Mouse (Mus musculus) forebrain, embryonic 10.5 days (tissue): ENCODE data around the gene Maob. TPM values are rescaled to one million over a fixed set of nuclear protein-coding genes. Genes with fewer than 3 reads are reported as not detected.

Experiments
- DNase-seq: peaks from one replicate; pipeline ENCODE4 v3.0.0-alpha.2; 2017; ENCODE audit warnings: low spot score; ENCODE audit errors: extremely low spot score
- H3K27ac ChIP-seq: fragments of 300-500 bp; sonication (generic); 2 replicates; pipeline ENCODE4 v1.5.1; 2016; ENCODE audit warnings: mild to moderate bottlenecking
- H3K27me3 ChIP-seq: fragments of 300-500 bp; sonication (generic); 2 replicates; pipeline ENCODE4 v1.6.1; 2016; ENCODE audit warnings: mild to moderate bottlenecking; ENCODE audit not compliant: poor library complexity, severe bottlenecking
- H3K36me3 ChIP-seq: fragments of 300-500 bp; sonication (generic); replicated peaks from 2 replicates; pipeline ENCODE4 v1.6.1; 2016; ENCODE audit warnings: mild to moderate bottlenecking, moderate library complexity
- H3K4me1 ChIP-seq: fragments of 300-500 bp; sonication (generic); 2 replicates; pipeline ENCODE4 v1.6.1; 2016
- H3K4me3 ChIP-seq: fragments of 300-500 bp; sonication (generic); 2 replicates; pipeline ENCODE4 v1.5.1; 2016; ENCODE audit warnings: mild to moderate bottlenecking, moderate library complexity
- H3K9me3 ChIP-seq: fragments of 300-500 bp; sonication (generic); 2 replicates; pipeline ENCODE4 v1.6.1; 2016; ENCODE audit warnings: mild to moderate bottlenecking, moderate library complexity
- WGBS: fragments of 180-500 bp; shearing (Covaris S2); methylation state at CpG from one replicate; pipeline ENCODE4 v1.1.7; 2016; 5-methylcytosine and 5-hydroxymethylcytosine counted together
- polyA plus RNA-seq: library from polyadenylated mRNA; unstranded; fragments of >200 nt; fragmentation: Nextera tagmentation; extraction: Ambion mirVana; gene quantifications from 2 replicates; pipeline ENCODE4 v1.2.1, GENCODE M21; 2016

Maob gene
- polyA plus RNA-seq, 1 experiment from 2014 or later = 7.1 TPM

DNA sequence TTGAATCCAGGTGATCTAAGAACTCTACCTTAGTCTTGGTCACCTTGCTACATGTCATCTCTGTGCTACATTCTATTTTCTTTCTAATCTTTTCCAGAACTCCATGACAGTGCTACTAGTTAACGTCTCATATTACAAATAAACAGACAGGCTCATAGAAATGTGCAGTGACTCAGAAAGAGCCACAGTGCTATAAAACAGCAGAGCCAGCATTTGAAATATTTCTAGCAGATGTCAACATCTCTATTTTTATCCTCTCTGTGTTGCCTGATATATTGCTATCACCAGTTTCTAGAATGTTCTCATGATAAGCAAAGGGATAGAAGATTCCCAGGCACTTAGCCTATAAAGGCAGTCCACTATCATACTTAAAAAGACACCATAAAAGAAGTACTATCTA lies 103.1 kb downstream of the Maob start:
- DNase-seq = no peak
- 85% methylated on average over 1 of the region's 1 CpGs for WGBS
- H3K27me3 ChIP-seq = no peaks in the 10 kb centered on the region
- H3K9me3 ChIP-seq = no peaks in the 10 kb centered on the region
- no peaks in the 10 kb centered on the region for H3K4me1 ChIP-seq
- no peak overlapping the region for H3K27ac ChIP-seq
- H3K36me3 ChIP-seq = no peaks in the 10 kb centered on the region
- no peak overlapping the region for H3K4me3 ChIP-seq

DNA sequence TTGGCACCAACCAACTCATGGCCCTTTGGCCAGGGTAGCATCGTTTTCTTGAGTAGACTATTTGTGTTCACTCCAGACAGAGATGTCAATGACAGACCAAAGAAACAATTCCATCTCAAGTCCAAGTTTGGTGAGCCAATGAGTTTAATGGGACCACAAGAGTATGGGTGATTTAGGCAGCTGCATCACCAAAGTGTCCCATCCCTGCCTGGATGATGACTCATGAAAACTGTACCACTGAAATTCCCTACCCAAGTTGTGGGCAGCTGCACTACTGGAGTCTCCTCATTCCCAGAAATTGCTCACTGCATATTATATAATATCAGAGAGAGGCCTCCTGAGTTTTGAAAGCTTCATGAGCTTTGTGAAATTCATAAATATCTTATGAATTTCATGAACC lies 111.1 kb downstream of the Maob start:
- H3K27ac ChIP-seq = no peak overlapping the region
- H3K4me3 ChIP-seq = no peak overlapping the region

More for the DNA sequence above, 111.1 kb downstream of the Maob start:
- Histone ChIP-seq H3K4me1 (no peaks in the 10 kb centered on the region), H3K36me3 (no peaks in the 10 kb centered on the region), H3K9me3 (no peaks in the 10 kb centered on the region), H3K27me3 (no peaks in the 10 kb centered on the region)
- WGBS = 81% methylated on average over 1 of the region's 1 CpGs
- DNase-seq = no peak

Other genes starting within 250 kb of the Maob start
- 16.4 and 18.5 TPM in 2 replicates for gene Maoa, start 197.7 kb downstream of the Maob start, polyA plus RNA-seq
- gene Ndp, start 94.4 kb upstream of the Maob start, polyA plus RNA-seq = 1.9 and 2.6 TPM in 2 replicates